Mouse (Mus musculus): ENCODE data around the gene Rpl31. TPM values are rescaled to one million over a fixed set of nuclear protein-coding genes. Genes with fewer than 3 reads are reported as not detected.

Rpl31 gene
- polyA plus RNA-seq, 1 experiment from 2014 or later = 261 TPM

DNA sequence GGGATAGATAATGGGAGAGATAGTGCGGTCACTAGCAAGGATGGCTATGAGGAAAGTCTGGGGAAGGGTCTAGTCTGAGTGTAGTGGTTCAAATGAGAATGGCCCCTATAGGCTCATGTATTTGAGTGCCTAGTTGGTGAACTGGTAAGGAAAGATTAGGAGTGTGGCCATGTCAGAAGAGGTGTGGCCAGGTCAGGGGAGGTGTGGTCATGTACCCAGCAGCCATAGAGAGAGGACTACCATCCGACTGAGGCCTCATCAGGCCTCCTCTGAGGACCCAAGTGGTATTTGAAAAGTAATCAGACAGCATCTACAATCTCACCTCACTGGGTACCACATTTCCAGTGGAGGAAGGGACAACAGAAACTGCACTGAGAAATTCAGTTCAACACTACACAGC lies 20.5 kb downstream of the Rpl31 start:
- no peaks in the 10 kb centered on the region for H3K9me3 ChIP-seq (replicated peaks; ENCODE audit: control insufficient read depth, low read length, poor library complexity, severe bottlenecking)
- no peak overlapping the region for H3K4me3 ChIP-seq (ENCODE audit: low read depth, low read length)
- H3K4me1 ChIP-seq (ENCODE audit: control insufficient read depth, insufficient read depth, low read length) = no peaks in the 10 kb centered on the region
- peaks cover 3% of the 10 kb centered on the region; the same call in 1 of the 2 replicates for H3K36me3 ChIP-seq (ENCODE audit: control insufficient read depth, insufficient read depth, low read length)
- WGBS = 88% methylated on average over 2 of the region's 2 CpGs
- H3K4me2 ChIP-seq (ENCODE audit: low read length) = no peak overlapping the region
- no peaks in the 10 kb centered on the region for H3K27me3 ChIP-seq (ENCODE audit: control insufficient read depth, insufficient read depth, low read depth, low read length)
- no peak overlapping the region for H3K9ac ChIP-seq (ENCODE audit: low read depth, low read length)
- no peak overlapping the region; the same call in 1 of the 2 replicates for H3K27ac ChIP-seq (ENCODE audit: low read length)
- no peak for ATAC-seq

DNA sequence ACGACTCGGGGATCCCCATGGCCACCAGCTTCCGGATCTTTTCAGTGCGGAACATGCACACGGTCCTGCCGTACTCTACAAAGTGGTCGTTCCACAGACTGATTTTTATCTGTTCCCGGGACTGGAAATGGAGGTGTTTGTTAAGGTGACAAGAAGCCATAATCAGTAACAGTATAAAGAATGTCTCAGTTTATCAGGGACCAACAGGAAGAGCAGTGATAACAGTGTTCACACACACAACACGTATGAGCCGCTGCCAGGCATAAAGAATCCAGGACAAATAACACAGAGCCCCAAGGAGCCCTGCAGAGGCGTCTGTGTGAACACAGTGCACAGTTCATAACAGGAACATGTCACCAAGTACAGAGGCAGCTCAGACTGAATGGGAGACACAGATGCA lies 21.7 kb downstream of the Rpl31 start:
- 94% methylated on average over 11 of the region's 11 CpGs for WGBS
- H3K4me1 ChIP-seq (ENCODE audit: control insufficient read depth, insufficient read depth, low read length) = no peaks in the 10 kb centered on the region
- H3K9ac ChIP-seq (ENCODE audit: low read depth, low read length) = no peak overlapping the region
- no peak for ATAC-seq
- no peaks in the 10 kb centered on the region for H3K9me3 ChIP-seq (replicated peaks; ENCODE audit: control insufficient read depth, low read length, poor library complexity, severe bottlenecking)
- H3K27ac ChIP-seq (ENCODE audit: low read length) = no peak overlapping the region
- H3K36me3 ChIP-seq (ENCODE audit: control insufficient read depth, insufficient read depth, low read length) = peaks cover 3% of the 10 kb centered on the region; the same call in 1 of the 2 replicates
- H3K4me2 ChIP-seq (ENCODE audit: low read length) = no peak overlapping the region
- H3K27me3 ChIP-seq (ENCODE audit: control insufficient read depth, insufficient read depth, low read depth, low read length) = no peaks in the 10 kb centered on the region
- no peak overlapping the region for H3K4me3 ChIP-seq (ENCODE audit: low read depth, low read length)

DNA sequence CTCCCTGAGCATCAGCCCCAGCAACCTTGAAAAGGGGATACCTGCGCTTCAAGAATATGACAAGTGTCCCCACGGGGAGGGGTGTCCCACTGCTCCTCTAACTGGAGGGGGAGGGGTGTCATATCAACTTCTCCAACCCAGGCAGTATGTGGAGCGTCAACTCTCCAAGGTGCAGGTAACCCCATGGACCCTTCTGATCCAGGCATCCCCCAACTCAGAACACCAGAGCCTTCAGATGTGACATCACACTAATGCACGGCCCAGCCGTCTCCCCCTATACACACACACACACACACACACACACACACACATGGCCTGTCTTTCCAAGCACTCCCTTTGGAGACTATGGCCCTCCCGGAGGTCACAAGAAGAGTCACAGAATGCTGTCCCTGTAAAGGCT lies 24.0 kb downstream of the Rpl31 start:
- no peaks in the 10 kb centered on the region for H3K27me3 ChIP-seq (ENCODE audit: control insufficient read depth, insufficient read depth, low read depth, low read length)
- no peak overlapping the region for H3K4me2 ChIP-seq (ENCODE audit: low read length)
- H3K4me1 ChIP-seq (ENCODE audit: control insufficient read depth, insufficient read depth, low read length) = no peaks in the 10 kb centered on the region
- H3K36me3 ChIP-seq (ENCODE audit: control insufficient read depth, insufficient read depth, low read length) = peaks cover 3% of the 10 kb centered on the region; the same call in 1 of the 2 replicates
- H3K9ac ChIP-seq (ENCODE audit: low read depth, low read length) = no peak overlapping the region
- peak; percentile 56; the same call in 1 of the 2 replicates for ATAC-seq
- no peak overlapping the region for H3K4me3 ChIP-seq (ENCODE audit: low read depth, low read length)
- no peaks in the 10 kb centered on the region for H3K9me3 ChIP-seq (replicated peaks; ENCODE audit: control insufficient read depth, low read length, poor library complexity, severe bottlenecking)
- WGBS = 90% methylated on average over 6 of the region's 6 CpGs
- H3K27ac ChIP-seq (ENCODE audit: low read length) = no peak overlapping the region

DNA sequence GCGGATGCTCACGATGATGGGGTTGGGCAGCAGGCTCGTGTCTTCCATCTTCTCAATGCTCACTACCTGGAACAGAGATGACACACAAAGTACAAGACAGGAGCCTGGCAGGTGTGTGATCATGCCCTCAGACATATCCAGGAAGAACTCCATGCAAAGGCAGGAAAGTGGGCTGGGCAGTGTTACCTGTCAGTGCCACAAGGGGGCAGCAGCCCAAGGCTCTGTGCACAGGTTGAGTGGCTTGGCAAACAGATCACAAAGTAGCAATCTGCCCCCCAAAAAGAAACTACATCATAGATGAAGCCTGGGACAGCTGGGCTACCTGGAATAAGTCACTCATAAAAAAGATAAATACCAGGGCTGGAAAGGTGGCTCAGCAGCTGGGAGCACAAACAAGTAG lies 24.5 kb downstream of the Rpl31 start:
- WGBS = 63% methylated on average over 3 of the region's 3 CpGs
- ATAC-seq = peak; percentile 64
- H3K27ac ChIP-seq (ENCODE audit: low read length) = no peak overlapping the region

DNA sequence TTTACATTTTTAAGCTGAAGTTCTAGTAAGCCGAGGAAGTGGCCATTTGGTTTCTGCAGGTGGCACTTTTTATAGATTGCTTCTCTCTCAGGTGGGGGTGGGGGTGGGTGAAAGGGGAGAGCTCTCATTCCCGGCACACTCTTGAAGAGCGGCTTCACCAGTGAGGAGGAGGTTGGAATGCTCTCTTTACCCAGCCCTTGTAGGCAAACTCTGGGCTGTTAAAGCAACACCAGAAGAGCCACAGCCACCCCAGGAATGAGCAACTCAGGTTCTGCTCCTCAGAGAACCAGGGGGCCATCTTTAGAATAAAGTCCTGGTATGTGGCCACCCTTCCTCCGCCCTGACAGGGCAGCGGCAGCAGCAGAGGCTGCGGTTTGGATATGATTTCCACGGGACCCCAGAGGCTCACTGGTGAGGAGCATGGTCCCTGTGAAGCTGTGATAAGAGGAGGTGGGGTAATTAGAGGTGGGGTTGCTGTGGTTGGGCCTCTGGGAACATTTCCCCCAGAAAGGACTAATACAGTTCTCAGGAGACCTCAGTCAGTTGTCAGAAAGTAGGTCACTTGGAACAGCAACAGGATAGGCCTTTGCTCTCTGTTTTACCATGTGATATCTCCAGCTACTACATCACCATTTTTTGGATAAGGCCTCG lies 25.7 kb downstream of the Rpl31 start:
- ATAC-seq = no peak
- Histone ChIP-seq H3K9me3 (replicated peaks; ENCODE audit: control insufficient read depth, low read length, poor library complexity, severe bottlenecking) (no peaks in the 10 kb centered on the region), H3K4me2 (ENCODE audit: low read length) (no peak overlapping the region), H3K4me3 (ENCODE audit: low read depth, low read length) (no peak overlapping the region), H3K4me1 (ENCODE audit: control insufficient read depth, insufficient read depth, low read length) (no peaks in the 10 kb centered on the region), H3K27me3 (ENCODE audit: control insufficient read depth, insufficient read depth, low read depth, low read length) (no peaks in the 10 kb centered on the region), H3K9ac (ENCODE audit: low read depth, low read length) (no peak overlapping the region), H3K27ac (ENCODE audit: low read length) (no peak overlapping the region), H3K36me3 (ENCODE audit: control insufficient read depth, insufficient read depth, low read length) (peaks cover 3% of the 10 kb centered on the region; the same call in 1 of the 2 replicates)
- WGBS = 87% methylated on average over 8 of the region's 8 CpGs

More for the DNA sequence above, 24.5 kb downstream of the Rpl31 start:
- Histone ChIP-seq H3K9ac (ENCODE audit: low read depth, low read length) (no peak overlapping the region), H3K36me3 (ENCODE audit: control insufficient read depth, insufficient read depth, low read length) (peaks cover 3% of the 10 kb centered on the region; the same call in 1 of the 2 replicates), H3K9me3 (replicated peaks; ENCODE audit: control insufficient read depth, low read length, poor library complexity, severe bottlenecking) (no peaks in the 10 kb centered on the region), H3K27me3 (ENCODE audit: control insufficient read depth, insufficient read depth, low read depth, low read length) (no peaks in the 10 kb centered on the region), H3K4me2 (ENCODE audit: low read length) (no peak overlapping the region), H3K4me1 (ENCODE audit: control insufficient read depth, insufficient read depth, low read length) (no peaks in the 10 kb centered on the region), H3K4me3 (ENCODE audit: low read depth, low read length) (no peak overlapping the region)

GRCm38 (mm10) chr1:39394096-39394495 lies 26.5 kb downstream of the Rpl31 start:
- Histone ChIP-seq H3K4me1 (ENCODE audit: control insufficient read depth, insufficient read depth, low read length) (no peaks in the 10 kb centered on the region), H3K4me3 (ENCODE audit: low read depth, low read length) (no peak overlapping the region), H3K36me3 (ENCODE audit: control insufficient read depth, insufficient read depth, low read length) (no peaks in the 10 kb centered on the region; the same call in 1 of the 2 replicates), H3K9me3 (replicated peaks; ENCODE audit: control insufficient read depth, low read length, poor library complexity, severe bottlenecking) (no peaks in the 10 kb centered on the region), H3K4me2 (ENCODE audit: low read length) (no peak overlapping the region), H3K27me3 (ENCODE audit: control insufficient read depth, insufficient read depth, low read depth, low read length) (no peaks in the 10 kb centered on the region), H3K27ac (ENCODE audit: low read length) (no peak overlapping the region), H3K9ac (ENCODE audit: low read depth, low read length) (0 out of 2 replicates have a peak overlapping the region, but pooled peaks have one; percentile 13)
- ATAC-seq = no peak
- WGBS = 60% methylated on average over 10 of the region's 10 CpGs

GRCm38 (mm10) chr1:39394650-39395049 lies 27.0 kb downstream of the Rpl31 start:
- Histone ChIP-seq H3K27ac (ENCODE audit: low read length) (no peak overlapping the region), H3K4me1 (ENCODE audit: control insufficient read depth, insufficient read depth, low read length) (no peaks in the 10 kb centered on the region), H3K27me3 (ENCODE audit: control insufficient read depth, insufficient read depth, low read depth, low read length) (no peaks in the 10 kb centered on the region), H3K36me3 (ENCODE audit: control insufficient read depth, insufficient read depth, low read length) (no peaks in the 10 kb centered on the region; the same call in 1 of the 2 replicates), H3K4me3 (ENCODE audit: low read depth, low read length) (no peak overlapping the region), H3K9me3 (replicated peaks; ENCODE audit: control insufficient read depth, low read length, poor library complexity, severe bottlenecking) (no peaks in the 10 kb centered on the region), H3K9ac (ENCODE audit: low read depth, low read length) (no peak overlapping the region), H3K4me2 (ENCODE audit: low read length) (no peak overlapping the region)
- WGBS = 90% methylated on average over 3 of the region's 3 CpGs
- ATAC-seq = no peak

GRCm38 (mm10) chr1:39396347-39396746 lies 28.7 kb downstream of the Rpl31 start:
- WGBS = 76% methylated on average over 4 of the region's 4 CpGs
- Histone ChIP-seq H3K4me3 (ENCODE audit: low read depth, low read length) (no peak overlapping the region), H3K9ac (ENCODE audit: low read depth, low read length) (no peak overlapping the region), H3K27me3 (ENCODE audit: control insufficient read depth, insufficient read depth, low read depth, low read length) (no peaks in the 10 kb centered on the region), H3K36me3 (ENCODE audit: control insufficient read depth, insufficient read depth, low read length) (no peaks in the 10 kb centered on the region; the same call in 1 of the 2 replicates), H3K27ac (ENCODE audit: low read length) (no peak overlapping the region), H3K4me2 (ENCODE audit: low read length) (no peak overlapping the region), H3K9me3 (replicated peaks; ENCODE audit: control insufficient read depth, low read length, poor library complexity, severe bottlenecking) (no peaks in the 10 kb centered on the region), H3K4me1 (ENCODE audit: control insufficient read depth, insufficient read depth, low read length) (no peaks in the 10 kb centered on the region)
- ATAC-seq = no peak

GRCm38 (mm10) chr1:39398284-39398683 lies 30.6 kb downstream of the Rpl31 start:
- Histone ChIP-seq H3K4me1 (ENCODE audit: control insufficient read depth, insufficient read depth, low read length) (no peaks in the 10 kb centered on the region), H3K36me3 (ENCODE audit: control insufficient read depth, insufficient read depth, low read length) (peaks cover 6% of the 10 kb centered on the region), H3K9ac (ENCODE audit: low read depth, low read length) (no peak overlapping the region), H3K9me3 (replicated peaks; ENCODE audit: control insufficient read depth, low read length, poor library complexity, severe bottlenecking) (no peaks in the 10 kb centered on the region), H3K4me2 (ENCODE audit: low read length) (no peak overlapping the region), H3K27ac (ENCODE audit: low read length) (no peak overlapping the region), H3K4me3 (ENCODE audit: low read depth, low read length) (no peak overlapping the region), H3K27me3 (ENCODE audit: control insufficient read depth, insufficient read depth, low read depth, low read length) (no peaks in the 10 kb centered on the region)
- no peak for ATAC-seq
- 94% methylated on average over 6 of the region's 6 CpGs for WGBS
